Mouse (Mus musculus): ENCODE measurements around the gene Wscd2.

GRCm38 (mm10) chr5:113461582-113461981 is 28.6 kb upstream of the Wscd2 start:
- TF ChIP-seq EP300 (IDR thresholded peaks at IDR 0.05; ENCODE audit: low read depth) (no peak), CTCF (IDR thresholded peaks at IDR 0.05; ENCODE audit: low read depth) (no peak)
